Mouse (Mus musculus) embryonic facial prominence, embryonic 11.5 days (tissue): ENCODE results near the gene Ankrd44. TPM values are rescaled to one million over a fixed set of nuclear protein-coding genes. Genes with fewer than 3 reads are reported as not detected.

ENCODE experiments used
- ATAC-seq: fragments of 200-750 bp; cut with Nextera tagmentation; replicated peaks from 2 replicates; pipeline ENCODE4 v1.8.0; 2017; ENCODE audit warnings: low read depth; ENCODE audit not compliant: insufficient number of reproducible peaks, low FRiP score, low TSS enrichment
- DNase-seq: peaks from one replicate; pipeline ENCODE4 v3.0.0-alpha.2; 2015; ENCODE audit warnings: low spot score
- H3K27ac ChIP-seq: fragments of 300-500 bp; sonication (generic); replicated peaks from 2 replicates; pipeline ENCODE4 v1.5.1; 2014; ENCODE audit warnings: mild to moderate bottlenecking, low read depth, low read length, control low read depth
- H3K27me3 ChIP-seq: fragments of 300-500 bp; sonication (generic); 2 replicates; pipeline ENCODE4 v1.6.1; 2014; ENCODE audit warnings: mild to moderate bottlenecking, low read length, moderate library complexity, mixed read lengths; ENCODE audit not compliant: control insufficient read depth, insufficient read depth
- H3K36me3 ChIP-seq: fragments of 300-500 bp; sonication (generic); replicated peaks from 2 replicates; pipeline ENCODE4 v1.6.1; 2014; ENCODE audit warnings: low read depth, mild to moderate bottlenecking, low read length, moderate library complexity, mixed read lengths; ENCODE audit not compliant: control insufficient read depth, insufficient read depth
- H3K4me1 ChIP-seq: fragments of 300-500 bp; sonication (generic); 2 replicates; pipeline ENCODE4 v1.6.1; 2014; ENCODE audit warnings: low read length, mixed read lengths; ENCODE audit not compliant: control insufficient read depth, insufficient read depth
- H3K4me2 ChIP-seq: fragments of 300-500 bp; sonication (generic); 2 replicates; pipeline ENCODE4 v1.6.1; 2014; ENCODE audit warnings: low read depth, mild to moderate bottlenecking, control low read depth, low read length, moderate library complexity
- H3K4me3 ChIP-seq: fragments of 300-500 bp; sonication (generic); 2 replicates; pipeline ENCODE4 v1.5.1; 2014; ENCODE audit warnings: low read depth, low read length, control low read depth
- H3K9ac ChIP-seq: fragments of 300-500 bp; sonication (generic); replicated peaks from 2 replicates; pipeline ENCODE4 v1.6.1; 2014; ENCODE audit warnings: mild to moderate bottlenecking, control low read depth, low read length
- H3K9me3 ChIP-seq: fragments of 300-500 bp; sonication (generic); replicated peaks from 2 replicates; pipeline ENCODE4 v1.6.1; 2016; ENCODE audit warnings: mild to moderate bottlenecking, low read length, inconsistent platforms, mixed read lengths; ENCODE audit not compliant: control insufficient read depth
- WGBS: fragments of 180-500 bp; shearing (Covaris S2); extraction: QIAGEN DNeasy Blood & Tissue Kit; methylation state at CpG from one replicate; pipeline ENCODE4 v1.1.7; 2014; 5-methylcytosine and 5-hydroxymethylcytosine counted together
- polyA plus RNA-seq: library from polyadenylated mRNA; unstranded; fragments of >200 nt; fragmentation: Nextera tagmentation; extraction: Ambion mirVana; gene quantifications from 2 replicates; pipeline ENCODE4 v1.2.1, GENCODE M21; 2014

Ankrd44 gene
- polyA plus RNA-seq, 1 experiment from 2014 or later: 24.4 TPM

GRCm38 (mm10) chr1:54874094-54874493 is 52.1 kb downstream of the Ankrd44 start:
- no peaks in the 10 kb centered on the region for H3K4me1 ChIP-seq
- H3K27me3 ChIP-seq: no peaks in the 10 kb centered on the region
- H3K27ac ChIP-seq: no peak overlapping the region
- DNase-seq: no peak
- no peak overlapping the region for H3K4me2 ChIP-seq
- H3K36me3 ChIP-seq: no peaks in the 10 kb centered on the region
- H3K4me3 ChIP-seq: no peak overlapping the region
- no peak for ATAC-seq
- no peak overlapping the region for H3K9ac ChIP-seq
- 77% methylated on average over 6 of the region's 6 CpGs for WGBS
- no peaks in the 10 kb centered on the region for H3K9me3 ChIP-seq

GRCm38 (mm10) chr1:54872857-54873616 is 53.1 kb downstream of the Ankrd44 start:
- Histone ChIP-seq H3K27ac (no peak overlapping the region), H3K36me3 (no peaks in the 10 kb centered on the region), H3K27me3 (no peaks in the 10 kb centered on the region), H3K4me2 (no peak overlapping the region), H3K9ac (no peak overlapping the region), H3K9me3 (no peaks in the 10 kb centered on the region), H3K4me1 (no peaks in the 10 kb centered on the region), H3K4me3 (no peak overlapping the region)
- 62% methylated on average over 9 of the region's 9 CpGs for WGBS
- no peak for DNase-seq
- no peak for ATAC-seq

GRCm38 (mm10) chr1:54871321-54871720 is 54.9 kb downstream of the Ankrd44 start:
- DNase-seq: no peak

DNA sequence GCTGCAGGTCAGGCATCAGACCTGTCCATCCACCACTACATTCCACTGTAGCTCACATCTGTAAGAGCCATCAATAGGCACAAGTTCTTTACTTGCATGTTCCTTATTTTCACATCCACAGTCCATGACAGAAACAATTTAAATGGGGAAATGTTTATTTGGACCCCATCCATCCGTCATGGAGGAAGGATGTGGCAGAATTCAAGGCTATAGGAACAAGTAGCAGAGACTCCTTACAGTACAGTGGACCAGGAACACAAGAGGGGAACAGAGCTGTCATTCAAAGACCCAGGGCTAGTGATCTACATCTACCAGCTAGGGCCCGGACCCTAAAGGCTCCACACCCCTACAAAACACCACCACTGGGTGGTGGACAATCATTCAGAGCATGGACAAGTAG is 55.6 kb downstream of the Ankrd44 start:
- Histone ChIP-seq H3K27me3 (no peaks in the 10 kb centered on the region), H3K4me3 (no peak overlapping the region), H3K27ac (no peak overlapping the region), H3K36me3 (no peaks in the 10 kb centered on the region), H3K9ac (no peak overlapping the region), H3K4me1 (no peaks in the 10 kb centered on the region), H3K4me2 (no peak overlapping the region), H3K9me3 (no peaks in the 10 kb centered on the region)
- no peak for ATAC-seq
- 80% methylated on average over 2 of the region's 2 CpGs for WGBS
- no peak for DNase-seq

More at GRCm38 (mm10) chr1:54871321-54871720, 54.9 kb downstream of the Ankrd44 start:
- WGBS: 93% methylated on average over 1 of the region's 1 CpGs
- no peak for ATAC-seq
- no peaks in the 10 kb centered on the region for H3K36me3 ChIP-seq
- H3K4me2 ChIP-seq: no peak overlapping the region
- no peak overlapping the region for H3K27ac ChIP-seq
- H3K9me3 ChIP-seq: no peaks in the 10 kb centered on the region
- no peaks in the 10 kb centered on the region for H3K4me1 ChIP-seq
- H3K4me3 ChIP-seq: no peak overlapping the region
- no peaks in the 10 kb centered on the region for H3K27me3 ChIP-seq
- H3K9ac ChIP-seq: no peak overlapping the region

- Histone ChIP-seq H3K9me3 (no peaks in the 10 kb centered on the region), H3K4me2 (no peak overlapping the region), H3K36me3 (no peaks in the 10 kb centered on the region), H3K9ac (0 out of 2 replicates have a peak overlapping the region, but pooled peaks have one; percentile 11), H3K27me3 (no peaks in the 10 kb centered on the region), H3K27ac (no peak overlapping the region), H3K4me3 (no peak overlapping the region), H3K4me1 (no peaks in the 10 kb centered on the region)
- ATAC-seq (no peak), DNase-seq (no peak)
- WGBS: 19% methylated on average over 4 of the region's 4 CpGs
These were observed 59.0 kb downstream of the Ankrd44 start for GRCm38 (mm10) chr1:54867226-54867625.

- no peak overlapping the region for H3K27ac ChIP-seq
- H3K4me1 ChIP-seq: no peaks in the 10 kb centered on the region
- H3K9me3 ChIP-seq: no peaks in the 10 kb centered on the region
- no peak overlapping the region for H3K4me2 ChIP-seq
- H3K36me3 ChIP-seq: no peaks in the 10 kb centered on the region
- WGBS: 83% methylated on average over 3 of the region's 3 CpGs
- no peak overlapping the region for H3K4me3 ChIP-seq
- no peaks in the 10 kb centered on the region for H3K27me3 ChIP-seq
- DNase-seq (no peak), ATAC-seq (no peak)
- H3K9ac ChIP-seq: no peak overlapping the region
These were observed 60.1 kb downstream of the Ankrd44 start for GRCm38 (mm10) chr1:54866131-54866530.

DNA sequence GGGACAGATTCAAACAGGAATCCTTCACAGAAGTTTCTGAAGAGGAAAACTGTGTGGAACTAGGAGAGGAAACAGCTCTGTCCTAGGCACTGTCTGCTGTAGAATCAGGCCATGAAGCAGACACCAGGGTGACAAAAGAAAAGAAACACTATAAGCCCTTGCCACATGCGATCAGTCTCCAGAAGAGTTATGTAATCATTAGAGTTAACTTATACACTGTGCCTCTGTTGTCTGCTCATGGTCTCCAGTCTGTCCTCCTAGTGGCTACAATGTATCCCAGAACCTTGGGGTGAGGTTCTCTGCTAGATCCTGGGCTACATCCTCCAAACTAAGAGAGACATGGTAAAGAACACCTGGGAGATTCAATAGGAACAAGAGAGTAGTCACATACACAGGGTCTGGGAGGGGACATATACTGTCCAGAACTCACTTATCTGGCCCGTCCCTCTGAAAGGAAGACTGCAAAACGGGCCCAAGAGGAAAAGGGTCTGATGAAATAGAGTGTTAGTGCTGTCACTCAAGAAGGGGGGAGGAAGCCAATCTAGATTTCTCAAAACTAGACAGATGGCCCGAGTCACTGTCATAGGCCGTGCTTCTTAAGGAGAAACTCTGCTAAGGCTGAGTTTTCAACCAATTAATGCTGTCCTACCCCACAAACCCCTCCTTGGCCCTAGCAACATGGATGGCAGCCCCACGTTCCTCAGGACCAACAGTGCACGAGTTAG is 61.1 kb downstream of the Ankrd44 start:
- Histone ChIP-seq H3K9me3 (no peaks in the 10 kb centered on the region), H3K4me2 (no peak overlapping the region), H3K9ac (no peak overlapping the region), H3K4me3 (no peak overlapping the region), H3K27ac (no peak overlapping the region), H3K27me3 (no peaks in the 10 kb centered on the region), H3K36me3 (no peaks in the 10 kb centered on the region), H3K4me1 (no peaks in the 10 kb centered on the region)
- DNase-seq (no peak), ATAC-seq (no peak)
- 84% methylated on average over 7 of the region's 7 CpGs for WGBS

DNA sequence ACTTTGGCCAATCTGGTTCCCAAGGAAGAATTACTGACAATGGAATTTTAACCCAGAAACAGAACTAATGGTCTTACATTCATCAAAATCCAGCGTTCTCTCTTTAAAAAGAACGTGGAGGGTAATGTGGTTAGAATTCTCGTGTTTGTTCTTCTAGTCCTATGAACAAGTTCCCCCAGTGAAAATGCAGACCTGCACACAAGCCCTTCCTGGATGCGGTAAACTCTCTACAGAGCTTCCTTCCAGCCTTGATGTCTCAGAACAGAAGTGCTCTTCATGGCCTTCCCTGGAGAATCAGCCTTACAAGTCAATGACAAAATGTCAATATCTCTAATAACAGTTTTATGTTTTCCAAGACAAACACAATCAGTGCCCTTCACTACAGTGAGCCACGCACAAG is 65.8 kb downstream of the Ankrd44 start:
- Histone ChIP-seq H3K36me3 (no peaks in the 10 kb centered on the region), H3K27me3 (no peaks in the 10 kb centered on the region), H3K9me3 (no peaks in the 10 kb centered on the region), H3K4me3 (no peak overlapping the region), H3K27ac (no peak overlapping the region), H3K4me2 (no peak overlapping the region), H3K4me1 (no peaks in the 10 kb centered on the region), H3K9ac (no peak overlapping the region)
- WGBS: 74% methylated on average over 5 of the region's 5 CpGs
- ATAC-seq (no peak), DNase-seq (no peak)
